Mouse (Mus musculus) layer of hippocampus, adult 11-12 months (tissue): ENCODE data around the gene Gimap9.

Experiments used
- DNase-seq: peaks from one replicate; pipeline ENCODE4 v3.0.0; 2022; ENCODE audit warnings: low spot score

Gimap9 gene

GRCm38 (mm10) chr6:48692962-48693361, 17.0 kb downstream of the Gimap9 start:
- DNase-seq = no peak

GRCm38 (mm10) chr6:48696830-48697554, 21.1 kb downstream of the Gimap9 start:
- no peak for DNase-seq

DNA sequence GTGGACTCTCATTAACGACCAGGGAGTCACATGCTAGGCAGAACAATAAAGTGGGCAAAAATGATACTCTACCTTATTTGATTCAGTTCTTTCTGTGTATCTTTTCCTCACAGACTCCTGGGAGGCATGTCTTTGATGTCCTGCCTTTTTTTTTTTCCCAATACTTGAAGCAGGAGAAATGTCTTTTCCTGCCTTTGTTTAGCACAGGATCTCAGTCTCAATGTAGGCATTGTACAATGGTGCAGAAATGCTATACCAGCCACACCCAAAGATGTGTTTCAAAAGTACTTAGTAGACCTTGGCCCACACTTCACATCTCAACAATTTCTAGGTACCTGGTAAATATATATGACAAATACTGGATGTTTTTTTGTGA, 21.6 kb downstream of the Gimap9 start:
- no peak for DNase-seq

GRCm38 (mm10) chr6:48698066-48698856, 22.3 kb downstream of the Gimap9 start:
- no peak for DNase-seq

GRCm38 (mm10) chr6:48698888-48699287, 23.0 kb downstream of the Gimap9 start:
- no peak for DNase-seq

DNA sequence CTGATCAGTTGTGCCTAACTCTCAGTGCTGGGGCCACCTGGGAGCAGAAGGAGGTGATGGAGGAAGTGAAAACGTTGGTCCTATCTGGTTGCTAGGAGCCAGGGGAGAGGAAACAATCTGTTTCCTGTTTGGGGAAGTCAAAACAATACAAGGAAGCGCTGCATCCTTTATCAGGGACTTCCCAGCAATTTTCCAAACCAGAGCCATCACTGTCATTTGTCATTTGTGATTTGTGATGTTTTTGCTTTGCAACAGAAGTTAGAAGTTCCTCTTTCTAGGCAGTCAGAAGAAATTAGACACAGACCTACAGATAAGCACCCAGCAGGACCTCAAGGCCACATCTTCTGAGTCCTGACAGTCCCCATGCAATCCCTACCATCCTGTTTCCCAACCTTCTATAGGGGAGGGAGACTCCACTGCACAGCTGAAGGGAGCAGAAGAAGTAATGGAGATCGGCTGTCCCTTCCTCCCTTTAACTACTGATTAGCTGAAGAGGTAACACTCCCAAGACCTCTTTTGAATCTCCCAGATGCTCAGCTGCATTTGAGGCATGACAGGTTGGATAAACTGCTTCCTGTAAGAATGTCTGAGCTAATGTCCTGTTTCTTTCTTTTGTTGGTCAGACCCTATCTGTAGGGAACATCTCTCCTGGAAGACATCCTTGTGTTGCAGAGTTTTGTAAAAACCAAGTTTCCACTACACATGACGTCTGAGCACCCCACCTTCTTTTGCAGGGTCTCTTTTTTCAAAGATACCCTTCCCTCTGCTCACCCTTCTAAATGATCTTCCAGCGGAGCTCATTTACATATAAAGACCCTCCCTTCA, 24.5 kb downstream of the Gimap9 start:
- no peak for DNase-seq

DNA sequence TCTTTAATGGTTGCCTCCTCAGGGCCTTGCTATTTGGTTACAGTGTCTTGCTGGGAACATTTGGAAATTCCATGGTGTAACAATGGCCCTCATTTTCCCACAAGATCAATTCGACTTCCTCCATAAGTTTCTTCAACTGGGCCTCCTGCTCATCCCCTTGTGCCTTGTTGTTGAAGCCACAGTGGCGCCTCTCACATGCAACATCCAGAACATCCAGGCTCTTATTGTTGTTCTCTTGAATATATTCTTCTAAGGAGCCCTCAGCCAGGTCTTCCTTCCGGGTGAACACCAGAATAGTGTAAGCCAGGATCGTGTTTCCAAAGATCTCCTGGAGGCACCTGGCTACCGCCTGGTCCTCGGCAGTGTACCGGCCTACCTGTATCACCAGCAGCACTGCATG, 26.2 kb downstream of the Gimap9 start:
- DNase-seq = no peak

DNA sequence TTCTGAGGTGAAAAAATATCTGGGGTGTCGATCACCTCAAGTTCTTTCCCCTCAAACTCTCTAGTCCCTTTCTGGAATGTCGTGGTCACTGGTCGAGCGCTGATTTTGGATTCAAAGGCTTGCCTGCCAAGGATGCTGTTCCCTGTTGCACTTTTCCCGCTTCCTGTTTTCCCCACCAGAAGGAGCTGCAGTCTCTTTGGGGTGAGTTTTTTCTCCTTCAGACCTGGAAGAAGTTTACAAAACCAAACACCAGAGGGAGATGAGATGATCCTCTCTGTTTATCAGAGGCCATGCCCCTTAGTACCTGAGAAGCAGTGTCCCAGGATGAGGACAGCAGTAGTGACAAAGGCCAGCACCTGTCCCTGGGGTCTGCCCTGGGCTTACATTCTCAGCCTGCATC, 26.7 kb downstream of the Gimap9 start:
- DNase-seq = no peak

DNA sequence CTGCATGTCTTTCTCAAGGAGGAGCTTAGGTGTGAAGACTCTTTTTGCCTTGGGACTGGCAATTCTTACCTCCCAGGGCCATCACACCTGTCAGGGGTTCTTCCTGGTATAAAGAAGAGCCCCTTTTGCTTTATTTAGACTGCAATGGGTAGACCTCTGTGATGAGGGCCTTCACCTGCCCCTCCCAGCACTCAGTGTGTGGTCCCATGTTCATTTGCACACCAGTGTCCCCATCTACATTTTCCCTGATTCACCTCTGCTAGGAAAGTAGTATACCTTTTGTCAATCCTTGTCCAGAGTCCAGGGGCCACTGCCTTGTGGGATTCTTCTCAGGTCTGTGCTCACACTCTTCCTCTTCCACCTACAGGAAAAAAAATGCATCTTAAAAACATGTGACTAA, 28.2 kb downstream of the Gimap9 start:
- DNase-seq = no peak

DNA sequence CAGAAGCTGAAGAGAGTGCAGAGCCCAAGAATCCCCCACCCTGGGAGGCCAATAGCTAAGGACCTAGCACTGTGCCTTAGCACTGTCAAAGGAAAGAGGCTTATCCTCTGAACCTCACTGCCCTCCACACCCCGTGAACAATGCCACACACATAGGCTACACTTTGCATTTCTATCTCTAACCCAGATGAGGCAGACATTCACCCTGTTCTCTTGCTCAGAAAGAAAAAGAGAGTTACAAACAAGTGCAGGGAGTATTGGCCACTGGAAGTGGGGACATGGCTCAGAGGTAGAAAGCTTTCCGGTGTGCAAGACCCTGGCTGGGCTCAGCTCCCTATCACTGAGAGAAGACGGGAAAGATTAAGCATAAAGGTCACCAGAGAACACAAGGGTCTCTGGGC, 30.2 kb downstream of the Gimap9 start:
- DNase-seq = no peak

DNA sequence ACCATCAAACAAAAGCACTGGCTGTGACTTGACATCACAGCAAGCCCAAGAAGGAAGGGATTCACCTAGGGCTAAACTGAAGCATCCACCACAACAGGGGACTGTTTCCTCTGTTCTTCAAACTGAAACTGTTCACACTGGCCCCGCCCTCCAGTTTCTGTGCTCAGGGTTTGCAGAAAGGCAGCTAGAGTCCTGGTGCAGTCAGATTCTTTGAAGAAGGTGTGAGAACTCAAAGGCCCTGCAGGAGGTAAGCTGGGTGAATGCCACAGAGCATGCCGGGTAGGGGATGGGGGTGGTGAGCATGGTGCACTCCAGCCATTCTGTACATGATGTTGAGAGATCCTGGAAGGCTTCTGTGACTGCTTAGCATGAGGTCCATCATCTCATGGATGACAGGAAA, 42.5 kb downstream of the Gimap9 start, which contains the start of the genes Gm28053 and Gimap7:
TSS of gene Gm28053 (plus strand) at position 153 of the 400 bp plus-strand sequence.
TSS of gene Gimap7 (plus strand) at position 167 of the 400 bp plus-strand sequence.
- no peak for DNase-seq

- DNase-seq = no peak
Observed at GRCm38 (mm10) chr6:48720326-48720725, 44.4 kb downstream of the Gimap9 start.

DNA sequence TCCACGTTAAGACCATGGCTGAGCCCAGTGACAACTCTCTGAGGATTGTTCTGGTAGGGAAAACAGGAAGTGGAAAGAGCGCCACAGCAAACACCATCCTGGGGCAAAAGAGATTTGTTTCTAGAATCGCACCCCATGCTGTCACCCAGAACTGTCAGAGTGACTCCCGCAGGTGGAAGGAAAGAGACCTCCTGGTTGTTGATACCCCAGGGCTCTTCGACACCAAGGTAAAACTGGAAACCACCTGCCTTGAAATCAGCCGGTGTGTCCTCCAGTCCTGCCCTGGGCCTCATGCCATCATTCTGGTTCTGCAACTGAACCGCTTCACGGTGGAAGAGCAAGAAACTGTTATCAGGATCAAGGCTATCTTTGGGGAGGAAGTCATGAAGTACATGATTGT, 47.5 kb downstream of the Gimap9 start:
- DNase-seq = no peak

GRCm38 (mm10) chr6:48725476-48725875, 49.5 kb downstream of the Gimap9 start:
- DNase-seq = no peak

DNA sequence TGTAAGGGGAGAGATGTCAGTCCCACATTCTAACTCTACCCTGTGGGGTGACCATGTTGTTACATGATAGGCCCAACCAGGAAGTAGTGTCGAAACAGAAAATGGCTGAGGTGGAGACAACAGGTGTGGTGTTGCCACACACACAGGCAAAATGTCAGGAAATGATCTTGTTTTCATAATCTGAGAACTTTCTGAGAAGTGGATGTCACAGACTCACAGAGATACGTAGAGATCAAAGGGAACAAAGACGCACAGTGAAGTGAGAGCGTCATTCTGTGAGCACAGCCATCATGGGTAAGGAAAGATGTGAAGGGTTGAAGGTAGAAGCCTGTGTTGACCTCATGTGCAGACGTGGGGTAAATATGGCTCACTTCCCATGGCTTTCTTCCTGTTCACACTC, 51.8 kb downstream of the Gimap9 start:
- DNase-seq = no peak
